Mouse (Mus musculus) lung, embryonic 14.5 days (tissue): ENCODE results near the gene Enox1. TPM values are rescaled to one million over a fixed set of nuclear protein-coding genes. Genes with fewer than 3 reads are reported as not detected.
A peak's percentile ranks its signal among the peaks of the same experiment; 100 is the strongest.

Experiments used
- ATAC-seq: fragments of 200-750 bp; cut with Nextera tagmentation; 2 replicates; pipeline ENCODE4 v1.8.0; 2017; ENCODE audit warnings: mild to moderate bottlenecking, moderate TSS enrichment, moderate library complexity; ENCODE audit not compliant: insufficient read depth
- DNase-seq: peaks from one replicate; pipeline ENCODE4 v3.0.0-alpha.2; 2015
- H3K27ac ChIP-seq: fragments of 300-500 bp; sonication (generic); 2 replicates; pipeline ENCODE4 v1.5.1; 2014; ENCODE audit warnings: low read depth, mild to moderate bottlenecking, moderate library complexity
- H3K27me3 ChIP-seq: fragments of 300-500 bp; sonication (generic); 2 replicates; pipeline ENCODE4 v1.6.1; 2014; ENCODE audit warnings: low read length, control low read depth; ENCODE audit not compliant: insufficient read depth
- H3K36me3 ChIP-seq: fragments of 300-500 bp; sonication (generic); 2 replicates; pipeline ENCODE4 v1.6.1; 2014; ENCODE audit warnings: control low read depth; ENCODE audit not compliant: insufficient read depth
- H3K4me1 ChIP-seq: fragments of 300-500 bp; sonication (generic); 2 replicates; pipeline ENCODE4 v1.6.1; 2014; ENCODE audit warnings: antibody characterized with exemption, control low read depth; ENCODE audit not compliant: insufficient read depth
- H3K4me2 ChIP-seq: fragments of 300-500 bp; sonication (generic); 2 replicates; pipeline ENCODE4 v1.6.1; 2014; ENCODE audit warnings: mild to moderate bottlenecking
- H3K4me3 ChIP-seq: fragments of 300-500 bp; sonication (generic); 2 replicates; pipeline ENCODE4 v1.5.1; 2014; ENCODE audit warnings: low read depth, low read length
- H3K9ac ChIP-seq: fragments of 300-500 bp; sonication (generic); 2 replicates; pipeline ENCODE4 v1.6.1; 2014
- H3K9me3 ChIP-seq: fragments of 300-500 bp; sonication (generic); 2 replicates; pipeline ENCODE4 v1.6.1; 2016; ENCODE audit warnings: low read depth, low read length, control low read depth
- CTCF ChIP-seq: IDR thresholded peaks from 2 replicates; pipeline ENCODE4 v1.5.1; 2016; ENCODE audit warnings: antibody characterized with exemption, low read depth
- WGBS: fragments of 180-500 bp; shearing (Covaris S2); extraction: QIAGEN DNeasy Blood & Tissue Kit; methylation state at CpG from one replicate; pipeline ENCODE4 v1.1.7; 2014; 5-methylcytosine and 5-hydroxymethylcytosine counted together
- polyA plus RNA-seq: library from polyadenylated mRNA; unstranded; fragments of >200 nt; fragmentation: Nextera tagmentation; extraction: Ambion mirVana; gene quantifications from 2 replicates; pipeline ENCODE4 v1.2.1, GENCODE M21; 2014

Enox1 gene
- polyA plus RNA-seq, 1 experiment from 2014 or later, result 2.8 TPM

GRCm38 (mm10) chr14:77474026-77474425 lies 317.5 kb downstream of the Enox1 start:
- TF ChIP-seq CTCF, result no peak
- no peak overlapping the region for H3K4me3 ChIP-seq
- 0 out of 2 replicates have a peak, but pooled peaks cover 4% of the 10 kb centered on the region for H3K4me1 ChIP-seq
- WGBS, result 27% methylated on average over 5 of the region's 5 CpGs
- H3K27ac ChIP-seq, result no peak overlapping the region
- no peak overlapping the region for H3K9ac ChIP-seq
- no peaks in the 10 kb centered on the region for H3K36me3 ChIP-seq
- no peak for DNase-seq
- H3K4me2 ChIP-seq, result no peak overlapping the region
- H3K9me3 ChIP-seq, result no peaks in the 10 kb centered on the region
- H3K27me3 ChIP-seq, result no peaks in the 10 kb centered on the region
- 0 out of 2 replicates have a peak, but pooled peaks have one; percentile 42 for ATAC-seq

- TF ChIP-seq CTCF, result no peak
- ATAC-seq (peak; percentile 85), DNase-seq (peak; percentile 75)
- no peaks in the 10 kb centered on the region for H3K9me3 ChIP-seq
- 0 out of 2 replicates have a peak, but pooled peaks cover 4% of the 10 kb centered on the region for H3K4me1 ChIP-seq
- WGBS, result 35% methylated on average over 11 of the region's 11 CpGs
- no peak overlapping the region for H3K4me2 ChIP-seq
- no peak overlapping the region for H3K27ac ChIP-seq
- no peaks in the 10 kb centered on the region for H3K36me3 ChIP-seq
- H3K4me3 ChIP-seq, result no peak overlapping the region
- no peaks in the 10 kb centered on the region for H3K27me3 ChIP-seq
- no peak overlapping the region for H3K9ac ChIP-seq
These were observed 318.7 kb downstream of the Enox1 start for GRCm38 (mm10) chr14:77475134-77475820.

- 0 out of 2 replicates have a peak, but pooled peaks cover 4% of the 10 kb centered on the region for H3K4me1 ChIP-seq
- no peak overlapping the region for H3K27ac ChIP-seq
- no peak overlapping the region for H3K4me2 ChIP-seq
- 80% methylated on average over 4 of the region's 4 CpGs for WGBS
- no peaks in the 10 kb centered on the region for H3K36me3 ChIP-seq
- no peak for TF ChIP-seq CTCF
- no peaks in the 10 kb centered on the region for H3K27me3 ChIP-seq
- no peak overlapping the region for H3K4me3 ChIP-seq
- no peak overlapping the region for H3K9ac ChIP-seq
- DNase-seq, result no peak
- no peak for ATAC-seq
- no peaks in the 10 kb centered on the region for H3K9me3 ChIP-seq
These were observed 321.1 kb downstream of the Enox1 start for GRCm38 (mm10) chr14:77477704-77478103.

DNA sequence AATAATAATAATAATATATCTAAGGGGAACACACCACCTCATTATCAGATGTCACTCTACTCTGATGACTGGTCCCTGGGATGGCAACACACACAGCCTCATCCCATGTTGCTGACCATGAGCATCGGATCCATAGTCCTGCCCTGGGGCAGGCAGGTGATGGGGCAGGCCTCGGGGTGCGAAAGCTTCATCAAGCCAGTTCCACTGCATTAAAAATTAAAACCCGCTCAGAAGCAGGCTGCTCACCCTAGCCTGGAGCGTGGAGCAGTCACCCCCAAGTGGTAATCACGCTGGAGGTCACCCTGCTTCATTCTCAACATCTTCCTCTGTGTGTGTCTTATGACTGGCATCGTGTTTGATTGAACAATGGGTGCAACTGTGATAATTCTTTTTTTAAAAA lies 321.6 kb downstream of the Enox1 start:
- Histone ChIP-seq H3K27me3 (no peaks in the 10 kb centered on the region), H3K36me3 (no peaks in the 10 kb centered on the region), H3K27ac (no peak overlapping the region), H3K4me3 (no peak overlapping the region), H3K9me3 (no peaks in the 10 kb centered on the region), H3K4me2 (no peak overlapping the region), H3K4me1 (0 out of 2 replicates have a peak, but pooled peaks cover 4% of the 10 kb centered on the region), H3K9ac (no peak overlapping the region)
- DNase-seq (no peak), ATAC-seq (no peak)
- TF ChIP-seq CTCF, result no peak
- WGBS, result 89% methylated on average over 7 of the region's 7 CpGs

- TF ChIP-seq CTCF, result no peak
- Histone ChIP-seq H3K36me3 (no peaks in the 10 kb centered on the region), H3K4me3 (no peak overlapping the region), H3K27me3 (no peaks in the 10 kb centered on the region), H3K9me3 (no peaks in the 10 kb centered on the region), H3K27ac (no peak overlapping the region), H3K4me1 (0 out of 2 replicates have a peak, but pooled peaks cover 4% of the 10 kb centered on the region), H3K4me2 (no peak overlapping the region), H3K9ac (no peak overlapping the region)
- ATAC-seq (no peak), DNase-seq (no peak)
- 87% methylated on average over 8 of the region's 8 CpGs for WGBS
These were observed 322.1 kb downstream of the Enox1 start for GRCm38 (mm10) chr14:77478692-77479091.

DNA sequence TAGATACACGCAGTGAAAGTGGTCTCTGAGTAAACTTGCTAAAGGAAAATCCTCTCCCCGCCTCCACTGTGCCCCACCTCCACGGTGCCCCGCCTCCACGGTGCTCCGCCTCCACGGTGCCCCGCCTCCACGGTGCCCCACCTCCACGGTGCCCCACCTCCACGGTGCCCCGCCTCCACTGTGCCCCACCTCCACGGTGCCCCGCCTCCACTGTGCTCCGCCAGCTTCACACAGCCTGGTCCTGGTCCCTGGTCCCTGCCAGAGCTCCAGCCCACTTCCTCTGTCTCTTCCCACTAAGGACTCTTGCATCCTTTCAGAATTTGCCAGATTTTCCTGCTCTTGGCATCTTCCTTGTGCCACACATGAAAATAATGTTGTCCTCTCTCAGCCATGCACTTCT lies 326.5 kb downstream of the Enox1 start:
- Histone ChIP-seq H3K4me3 (no peak overlapping the region), H3K27me3 (no peaks in the 10 kb centered on the region), H3K9ac (no peak overlapping the region), H3K4me1 (no peaks in the 10 kb centered on the region), H3K27ac (no peak overlapping the region), H3K4me2 (no peak overlapping the region), H3K9me3 (no peaks in the 10 kb centered on the region), H3K36me3 (no peaks in the 10 kb centered on the region)
- 36% methylated on average over 15 of the region's 15 CpGs for WGBS
- no peak for TF ChIP-seq CTCF
- ATAC-seq, result no peak; the same call in 1 of the 2 replicates
- DNase-seq, result peak; percentile 15

GRCm38 (mm10) chr14:77484951-77485447 lies 328.4 kb downstream of the Enox1 start:
- ATAC-seq (no peak), DNase-seq (peak; percentile 61)
- Histone ChIP-seq H3K36me3 (no peaks in the 10 kb centered on the region), H3K4me2 (no peak overlapping the region), H3K9ac (no peak overlapping the region), H3K27me3 (no peaks in the 10 kb centered on the region), H3K27ac (no peak overlapping the region), H3K4me3 (no peak overlapping the region), H3K4me1 (no peaks in the 10 kb centered on the region), H3K9me3 (no peaks in the 10 kb centered on the region)
- TF ChIP-seq CTCF, result no peak
- 71% methylated on average over 8 of the region's 8 CpGs for WGBS
